Mouse (Mus musculus) C2C12 (cell line): ENCODE results near the gene Gm5678. TPM values are rescaled to one million over a fixed set of nuclear protein-coding genes. Genes with fewer than 3 reads are reported as not detected.
"Not testable (repeated sequence)": the region's sequence is repeated elsewhere in the genome, so short reads cannot be mapped to it uniquely, and the experiment has no call there.

Source experiments
- H3K27me3 ChIP-seq: one replicate; pipeline ENCODE4 v1.6.1; 2011; ENCODE audit not compliant: control insufficient read depth, insufficient read depth, insufficient read length
- H3K36me3 ChIP-seq: one replicate; pipeline ENCODE4 v1.6.1; 2011; ENCODE audit not compliant: control insufficient read depth, insufficient read depth
- H3K4me3 ChIP-seq: one replicate; pipeline ENCODE4 v1.5.1; 2011; ENCODE audit warnings: mild to moderate bottlenecking, control low read depth; ENCODE audit not compliant: poor library complexity, insufficient read depth, severe bottlenecking
- H3K79me2 ChIP-seq: one replicate; pipeline ENCODE4 v1.6.1; 2011; ENCODE audit not compliant: control insufficient read depth, insufficient read depth
- H3K79me3 ChIP-seq: one replicate; pipeline ENCODE4 v1.6.1; 2011; ENCODE audit warnings: low read depth, control low read depth
- H3ac ChIP-seq: one replicate; pipeline ENCODE3; 2011; ENCODE audit warnings: low read depth; ENCODE audit not compliant: control insufficient read depth, insufficient read length
- CEBPB ChIP-seq: IDR thresholded peaks from one replicate; pipeline ENCODE4 v1.6.1; 2011; ENCODE audit warnings: low read depth, mild to moderate bottlenecking, control low read depth, moderate library complexity
- CTCF ChIP-seq: IDR thresholded peaks from one replicate; pipeline ENCODE4 v1.5.1; 2011; ENCODE audit not compliant: control insufficient read depth, insufficient read depth, insufficient read length
- FOSL1 ChIP-seq: IDR thresholded peaks from one replicate; pipeline ENCODE4 v1.8.0; 2011; ENCODE audit warnings: mild to moderate bottlenecking, low read length; ENCODE audit not compliant: poor library complexity, insufficient read depth, severe bottlenecking
- MAX ChIP-seq: IDR thresholded peaks from one replicate; pipeline ENCODE4 v1.6.1; 2011; ENCODE audit warnings: mild to moderate bottlenecking, control low read depth
- MYOD1 ChIP-seq: IDR thresholded peaks from one replicate; pipeline ENCODE4 v1.6.1; 2011; ENCODE audit warnings: low read depth; ENCODE audit not compliant: control insufficient read depth, insufficient read length
- MYOG ChIP-seq: IDR thresholded peaks from one replicate; pipeline ENCODE4 v1.6.1; 2011; ENCODE audit not compliant: control insufficient read depth, insufficient read length; ENCODE audit errors: extremely low read depth
- USF1 ChIP-seq: IDR thresholded peaks from one replicate; pipeline ENCODE4 v1.6.1; 2011; ENCODE audit warnings: low read depth, mild to moderate bottlenecking, control low read depth, moderate library complexity
- polyA plus RNA-seq: library from polyadenylated mRNA; unstranded; fragments of >200 nt; fragmentation: generic; extraction: Trizol; gene quantifications from one replicate; pipeline ENCODE4 v1.2.1, GENCODE M21; 2012; ENCODE audit warnings: missing spikeins

Gm5678 gene
- polyA plus RNA-seq, 1 experiment: not detected

DNA sequence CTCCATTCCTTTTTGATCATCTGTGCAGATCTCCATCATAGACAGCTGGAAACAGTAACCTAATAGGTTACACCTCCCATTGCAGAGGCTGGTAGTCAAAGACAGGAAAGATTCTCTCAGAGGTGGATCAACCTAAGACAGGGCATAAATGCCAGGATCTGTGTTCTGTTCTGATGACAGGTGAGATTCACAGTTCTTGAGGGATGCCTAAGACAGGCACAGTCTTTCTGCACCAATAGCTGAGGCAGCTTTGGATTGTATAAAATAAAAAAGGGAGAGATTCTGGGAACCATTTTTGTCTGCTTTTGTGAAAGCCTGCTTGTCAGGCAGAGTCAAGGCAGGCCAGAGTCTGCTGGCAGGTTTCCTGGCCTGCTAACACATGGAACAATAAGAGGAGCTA, 40.1 kb downstream of the Gm5678 start:
- no peaks in the 10 kb centered on the region for H3K79me3 ChIP-seq
- TF ChIP-seq USF1: no peak
- no peak for TF ChIP-seq CTCF
- TF ChIP-seq MYOD1: no peak
- no peak for TF ChIP-seq MYOG
- TF ChIP-seq MAX: no peak
- no peak for TF ChIP-seq CEBPB
- TF ChIP-seq FOSL1: no peak
- no peaks in the 10 kb centered on the region for H3K27me3 ChIP-seq
- H3K4me3 ChIP-seq: no peak overlapping the region
- H3K36me3 ChIP-seq: no peaks in the 10 kb centered on the region
- H3K79me2 ChIP-seq: no peaks in the 10 kb centered on the region
- H3ac ChIP-seq: no peak overlapping the region

DNA sequence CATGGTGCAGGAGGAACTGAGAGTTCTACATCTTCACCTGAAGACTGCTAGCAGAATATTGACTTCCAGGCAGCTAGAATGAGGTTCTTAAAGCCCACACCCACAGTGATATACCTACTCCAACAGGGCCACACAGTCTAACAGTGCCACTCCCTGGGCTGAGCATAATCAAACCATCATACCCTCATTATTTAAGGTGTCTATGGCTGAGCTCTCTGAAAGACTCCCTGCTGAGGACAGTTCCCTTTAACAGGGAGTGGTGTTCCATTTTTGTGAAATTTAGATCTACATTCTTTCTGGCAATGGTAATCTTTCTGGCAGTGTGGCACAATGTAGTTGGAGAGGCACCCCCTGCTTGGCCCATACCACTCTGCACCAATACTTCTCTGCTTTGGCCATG, 41.6 kb downstream of the Gm5678 start:
- H3ac ChIP-seq: no peak overlapping the region
- no peak overlapping the region for H3K4me3 ChIP-seq
- no peak for TF ChIP-seq FOSL1
- no peak for TF ChIP-seq MYOG
- no peak for TF ChIP-seq MAX
- no peak for TF ChIP-seq CEBPB
- TF ChIP-seq CTCF: no peak
- TF ChIP-seq MYOD1: no peak
- no peak for TF ChIP-seq USF1
- H3K79me3 ChIP-seq: no peaks in the 10 kb centered on the region
- H3K27me3 ChIP-seq: no peaks in the 10 kb centered on the region
- H3K36me3 ChIP-seq: no peaks in the 10 kb centered on the region
- H3K79me2 ChIP-seq: no peaks in the 10 kb centered on the region

DNA sequence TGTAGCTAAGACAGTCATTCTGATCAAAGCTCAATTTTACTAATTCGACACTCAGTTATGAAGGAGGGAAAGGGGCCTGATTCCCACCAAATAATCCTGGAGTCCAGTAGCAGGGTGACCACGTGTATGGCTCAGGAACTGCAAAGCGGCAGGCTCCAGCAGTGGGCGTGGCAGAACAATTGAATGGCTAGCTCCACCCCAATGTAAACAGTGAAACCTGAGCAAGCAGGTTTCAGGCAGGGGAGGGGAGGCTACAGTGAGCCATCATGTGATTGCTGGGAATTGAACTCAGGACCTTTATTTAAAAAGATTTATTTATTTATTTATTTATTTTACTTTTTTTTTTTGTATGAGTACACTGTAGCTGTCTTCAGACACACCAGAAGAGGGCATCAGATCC, 42.6 kb downstream of the Gm5678 start:
- not testable (repeated sequence) for H3ac ChIP-seq, H3K27me3 ChIP-seq, H3K36me3 ChIP-seq, H3K79me2 ChIP-seq, H3K79me3 ChIP-seq, H3K4me3 ChIP-seq

DNA sequence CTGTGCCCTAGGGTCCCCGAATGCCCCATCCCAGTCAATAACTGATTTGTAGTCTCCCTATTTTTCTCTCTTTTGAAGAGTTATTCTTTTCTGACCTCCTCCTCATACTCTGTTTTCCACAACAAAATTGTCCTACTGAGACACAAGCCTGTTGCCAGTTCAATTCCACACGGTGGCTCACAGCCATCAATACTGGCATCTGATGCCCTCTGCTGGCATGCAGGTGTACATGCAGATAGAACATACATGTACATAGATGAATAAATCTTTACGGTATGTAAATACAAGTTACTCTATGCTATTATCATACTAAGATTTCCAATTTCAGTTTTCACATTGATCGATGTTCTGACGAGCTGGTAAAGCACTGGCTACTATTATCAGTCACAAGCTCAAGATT, 43.2 kb downstream of the Gm5678 start:
- H3K4me3 ChIP-seq: no peak overlapping the region
- H3K27me3 ChIP-seq: peaks cover 3% of the 10 kb centered on the region
- no peaks in the 10 kb centered on the region for H3K79me3 ChIP-seq
- TF ChIP-seq FOSL1 (no peak), CTCF (no peak), CEBPB (no peak), MAX (no peak), USF1 (no peak), MYOG (no peak), MYOD1 (no peak)
- no peaks in the 10 kb centered on the region for H3K79me2 ChIP-seq
- no peak overlapping the region for H3ac ChIP-seq
- H3K36me3 ChIP-seq: no peaks in the 10 kb centered on the region

DNA sequence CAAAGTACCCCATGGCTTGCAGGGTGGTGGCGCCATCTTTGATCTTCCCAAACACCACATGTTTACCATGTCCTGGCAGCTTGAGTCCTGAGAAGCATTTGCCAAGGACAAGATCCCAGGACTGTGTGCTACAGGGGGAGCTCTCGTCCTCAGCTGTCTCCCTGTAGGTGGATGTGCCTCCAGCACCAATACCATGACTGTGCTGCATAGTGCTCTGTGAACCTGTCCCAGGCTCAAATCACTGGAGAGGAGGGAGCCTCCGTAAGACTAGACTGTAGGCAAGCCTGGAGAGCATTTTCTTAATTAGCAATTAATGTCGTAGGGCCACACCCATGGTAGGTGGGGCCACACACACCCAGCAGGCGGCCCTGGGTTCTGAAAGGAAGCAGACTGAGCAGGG, 48.5 kb downstream of the Gm5678 start:
- TF ChIP-seq MYOD1 (no peak), CTCF (no peak), MAX (no peak), FOSL1 (no peak), CEBPB (no peak), USF1 (no peak), MYOG (no peak)

DNA sequence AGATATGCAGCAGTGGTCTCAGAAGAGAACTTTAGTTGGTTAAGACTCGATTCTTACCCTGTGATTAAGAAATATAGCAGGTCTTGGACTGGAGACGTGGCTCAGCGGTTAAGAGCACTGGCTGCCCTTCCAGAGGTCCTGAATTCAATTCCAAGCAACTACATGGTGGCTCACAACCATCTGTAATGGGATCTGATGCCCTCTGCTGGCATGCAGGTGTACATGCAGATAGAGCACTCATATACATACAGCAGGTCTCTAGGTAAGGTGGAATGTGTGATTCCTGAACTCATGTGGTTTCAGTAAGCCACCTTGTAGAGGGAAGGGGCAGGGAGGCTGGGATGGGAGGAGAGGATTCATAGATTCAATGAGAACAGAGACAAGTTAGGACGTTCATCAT, 50.3 kb downstream of the Gm5678 start:
- H3K79me3 ChIP-seq: no peaks in the 10 kb centered on the region
- H3K36me3 ChIP-seq: no peaks in the 10 kb centered on the region
- no peak overlapping the region for H3ac ChIP-seq
- no peaks in the 10 kb centered on the region for H3K79me2 ChIP-seq
- no peak overlapping the region for H3K4me3 ChIP-seq
- TF ChIP-seq MYOG (no peak), FOSL1 (no peak), MYOD1 (no peak), CEBPB (no peak), MAX (no peak), CTCF (no peak), USF1 (no peak)
- peaks cover 7% of the 10 kb centered on the region for H3K27me3 ChIP-seq

More for the DNA sequence above, 48.5 kb downstream of the Gm5678 start:
- Histone ChIP-seq H3K79me2 (no peaks in the 10 kb centered on the region), H3K27me3 (peaks cover 7% of the 10 kb centered on the region), H3K4me3 (no peak overlapping the region), H3K79me3 (no peaks in the 10 kb centered on the region), H3K36me3 (no peaks in the 10 kb centered on the region), H3ac (no peak overlapping the region)
